Mouse (Mus musculus) small intestine, adult 2 months (tissue): ENCODE results near the gene Cpn1.

Experiments
- CTCF ChIP-seq: fragments of 200-500 bp; IDR thresholded peaks from 2 replicates; pipeline ENCODE4 v1.5.1; 2012; ENCODE audit warnings: low read depth, mild to moderate bottlenecking, control low read depth, inconsistent platforms, low read length, moderate library complexity, mixed read lengths; ENCODE audit not compliant: insufficient replicate concordance, insufficient read length; ENCODE audit errors: extremely low read depth
- POLR2A ChIP-seq: fragments of 200-500 bp; IDR thresholded peaks from 2 replicates; pipeline ENCODE4 v1.6.1; 2012; ENCODE audit warnings: low read depth, mild to moderate bottlenecking, control low read depth, inconsistent platforms, low read length, moderate library complexity

GRCm38 (mm10) chr19:44000061-44000460 lies 13.7 kb upstream of the Cpn1 start:
- TF ChIP-seq CTCF: no peak
- no peak for TF ChIP-seq POLR2A
